In genomic region chrX:153497688-153498516, GRCm38 (mm10) we compare ENCODE assay signal across 8 mouse cellular contexts. TPM values are rescaled to one million over a fixed set of nuclear protein-coding genes. Genes with fewer than 3 reads are reported as not detected.
DNase-seq lines count a peak whose midpoint lies in the region; ATAC-seq lines count a peak whose summit lies in the region.

Gene Ubqln2, plus strand, starts transcription at chrX:153498227.

- ATAC-seq in megakaryocyte, adult 5-6 weeks (ENCODE audit: poor library complexity, severe bottlenecking) = peak; percentile 89

- peak; percentile 85 for DNase-seq in adipocyte (ENCODE audit: low spot score)
- peak; percentile 82 for DNase-seq in embryo, embryonic 10 days (ENCODE audit: low spot score)
- DNase-seq in gastrocnemius, postnatal 10 days = peak; percentile 71
- peak; percentile 74 for DNase-seq in induced T-regulatory cell, adult 2 months (ENCODE audit: low read depth)
- DNase-seq in left cerebral cortex, adult 8-10 months (ENCODE audit: low spot score in 2 of 2) = peak; percentile 57 to 68
- DNase-seq in right cerebral cortex, adult 18-20 months = peak; percentile 79
- DNase-seq in urinary bladder, adult 2 months (ENCODE audit: low spot score) = peak; percentile 71

RNA-seq across cellular contexts. Expression of gene Ubqln2, which starts in this region (rescaled TPM):
- 10 to 100 TPM; 19.0 to 23.1 TPM for total RNA-seq in gastrocnemius, postnatal 10 days (2021)
- 100 to 1,000 TPM; 206 to 222 (median 215) TPM for total RNA-seq in left cerebral cortex, adult 8-10 months (2022)
- total RNA-seq in megakaryocyte, adult 5-6 weeks (2015) = 46.0 and 46.4 TPM in 2 replicates
- 6.6 and 10.0 TPM in 2 replicates for total RNA-seq in megakaryocyte, adult 5-6 weeks (2017)
- 21.0 and 31.4 TPM in 2 replicates for polyA plus RNA-seq in urinary bladder, adult 2 months (2012; rRNA removed)

Comparison
In these comparisons a context has a peak if more than half of its experiments do, and no peak if none do; other contexts are left out.
1. Peak in every context shown above with its lines: DNase-seq and ATAC-seq.
2. RNA of gene Ubqln2 (total RNA-seq): 206 to 222 TPM in left cerebral cortex, adult 8-10 months; 6.6 to 46.4 TPM in megakaryocyte, adult 5-6 weeks and 19.0 to 23.1 TPM in gastrocnemius, postnatal 10 days; every median in the first group is over 4 times any median in the second.